In genomic region chr7:123124735-123125181, GRCm38 (mm10) we compare ENCODE assay signal across 8 mouse cellular contexts. TPM values are rescaled to one million over a fixed set of nuclear protein-coding genes. Genes with fewer than 3 reads are reported as not detected.
DNase-seq lines count a peak whose midpoint lies in the region; ATAC-seq and TF ChIP-seq lines count a peak whose summit lies in the region.

No protein-coding gene starts in this region.

- no peak for DNase-seq in lung, adult 2 months
- no peak for DNase-seq in lung, adult 18-20 months
- peak; percentile 32 for DNase-seq in adipocyte (ENCODE audit: low spot score)
- peak; percentile 41 for DNase-seq in embryonic facial prominence, embryonic 14.5 days (ENCODE audit: low spot score)
- DNase-seq in intestine, embryonic 14.5 days (ENCODE audit: low spot score): no peak
- DNase-seq in ovary, postnatal 14 days (ENCODE audit: low spot score): no peak

- H3K9me3 ChIP-seq in embryonic facial prominence, embryonic 14.5 days (ENCODE audit: control insufficient read depth, low read length): no peaks in the 10 kb centered on the region
- H3K9me3 ChIP-seq in intestine, embryonic 14.5 days (ENCODE audit: control insufficient read depth, low read length): no peaks in the 10 kb centered on the region
- H3K9me3 ChIP-seq in liver, embryonic 12.5 days (replicated peaks): no peaks in the 10 kb centered on the region
- H3K9me3 ChIP-seq in stomach, embryonic 16.5 days (replicated peaks; ENCODE audit: control insufficient read depth, low read length): no peaks in the 10 kb centered on the region

- no peak for TF ChIP-seq CTCF in lung, adult 2 months (IDR thresholded peaks at IDR 0.05; ENCODE audit: insufficient read depth, low read length)

- no peak for TF ChIP-seq POLR2A in lung, adult 2 months (IDR thresholded peaks at IDR 0.05; ENCODE audit: borderline replicate concordance, extremely low read depth, low read depth, low read length)

- H3K27ac ChIP-seq in embryonic facial prominence, embryonic 14.5 days (replicated peaks; ENCODE audit: low read depth, low read length): peak overlapping the region; percentile 98
- peak overlapping the region; percentile 97; the same call in 1 of the 2 replicates for H3K27ac ChIP-seq in intestine, embryonic 14.5 days (ENCODE audit: low read depth)
- peak overlapping the region; percentile 91 for H3K27ac ChIP-seq in liver, embryonic 12.5 days
- H3K27ac ChIP-seq in stomach, embryonic 16.5 days (ENCODE audit: low read length): peak overlapping the region; percentile 99

- H3K36me3 ChIP-seq in embryonic facial prominence, embryonic 14.5 days (ENCODE audit: control insufficient read depth, insufficient read depth, low read length): peaks cover 13% of the 10 kb centered on the region
- H3K36me3 ChIP-seq in intestine, embryonic 14.5 days (ENCODE audit: control insufficient read depth, insufficient read depth, low read length): peaks cover 21% of the 10 kb centered on the region
- H3K36me3 ChIP-seq in liver, embryonic 12.5 days: peaks cover 25% of the 10 kb centered on the region
- no peaks in the 10 kb centered on the region for H3K36me3 ChIP-seq in stomach, embryonic 16.5 days (ENCODE audit: control insufficient read depth, insufficient read depth, low read length)

- H3K9ac ChIP-seq in embryonic facial prominence, embryonic 14.5 days (ENCODE audit: low read depth, low read length): peak overlapping the region; percentile 99
- peak overlapping the region; percentile 99 for H3K9ac ChIP-seq in intestine, embryonic 14.5 days (ENCODE audit: low read length)
- peak overlapping the region; percentile 95 for H3K9ac ChIP-seq in liver, embryonic 12.5 days
- H3K9ac ChIP-seq in stomach, embryonic 16.5 days (ENCODE audit: low read length): peak overlapping the region; percentile 99

- under 1% methylated on average over 16 of the region's 16 CpGs for WGBS in lung, adult 2 months
- WGBS in embryonic facial prominence, embryonic 14.5 days: under 1% methylated on average over 16 of the region's 16 CpGs
- WGBS in intestine, embryonic 14.5 days: under 1% methylated on average over 16 of the region's 16 CpGs
- 1% methylated on average over 16 of the region's 16 CpGs for WGBS in liver, embryonic 12.5 days (ENCODE audit: insufficient replicate concordance)
- 0% methylated on average over 16 of the region's 16 CpGs for WGBS in stomach, embryonic 16.5 days

- H3K4me3 ChIP-seq in lung, adult 2 months (replicated peaks; ENCODE audit: extremely low read depth, low read depth, low read length): peak overlapping the region; percentile 100
- H3K4me3 ChIP-seq in embryonic facial prominence, embryonic 14.5 days (ENCODE audit: low read depth, low read length): peak overlapping the region; percentile 99
- H3K4me3 ChIP-seq in intestine, embryonic 14.5 days (ENCODE audit: low read depth, low read length): peak overlapping the region; percentile 86
- H3K4me3 ChIP-seq in liver, embryonic 12.5 days: peak overlapping the region; percentile 92
- H3K4me3 ChIP-seq in stomach, embryonic 16.5 days (replicated peaks; ENCODE audit: low read length): peak overlapping the region; percentile 95

- no peak for ATAC-seq in embryonic facial prominence, embryonic 14.5 days (ENCODE audit: low read depth)
- ATAC-seq in intestine, embryonic 14.5 days (replicated peaks; ENCODE audit: low FRiP score, low TSS enrichment, low read depth): no peak
- ATAC-seq in liver, embryonic 12.5 days: no peak
- ATAC-seq in stomach, embryonic 16.5 days (ENCODE audit: insufficient read depth, low FRiP score): no peak

- no peaks in the 10 kb centered on the region for H3K27me3 ChIP-seq in embryonic facial prominence, embryonic 14.5 days (replicated peaks; ENCODE audit: control insufficient read depth, insufficient read depth, low read length)
- H3K27me3 ChIP-seq in intestine, embryonic 14.5 days (replicated peaks; ENCODE audit: control insufficient read depth, insufficient read depth, low read length): no peaks in the 10 kb centered on the region
- H3K27me3 ChIP-seq in liver, embryonic 12.5 days (replicated peaks): no peaks in the 10 kb centered on the region
- H3K27me3 ChIP-seq in stomach, embryonic 16.5 days (ENCODE audit: control insufficient read depth, insufficient read depth, low read length): no peaks in the 10 kb centered on the region

- peaks cover 15% of the 10 kb centered on the region for H3K4me1 ChIP-seq in lung, adult 2 months (ENCODE audit: control insufficient read depth, insufficient read depth, low read length)
- peaks cover 21% of the 10 kb centered on the region for H3K4me1 ChIP-seq in embryonic facial prominence, embryonic 14.5 days (ENCODE audit: control insufficient read depth, insufficient read depth, low read length)
- H3K4me1 ChIP-seq in intestine, embryonic 14.5 days (replicated peaks; ENCODE audit: control insufficient read depth, insufficient read depth, low read length): peaks cover 21% of the 10 kb centered on the region
- peaks cover 43% of the 10 kb centered on the region for H3K4me1 ChIP-seq in liver, embryonic 12.5 days
- H3K4me1 ChIP-seq in stomach, embryonic 16.5 days (ENCODE audit: control insufficient read depth, insufficient read depth, low read length): peaks cover 19% of the 10 kb centered on the region

- H3K4me2 ChIP-seq in embryonic facial prominence, embryonic 14.5 days (ENCODE audit: low read depth, low read length): peak overlapping the region; percentile 52
- H3K4me2 ChIP-seq in intestine, embryonic 14.5 days (ENCODE audit: low read length): peak overlapping the region; percentile 85
- peak overlapping the region; percentile 72 for H3K4me2 ChIP-seq in liver, embryonic 12.5 days
- peak overlapping the region; percentile 72 for H3K4me2 ChIP-seq in stomach, embryonic 16.5 days (ENCODE audit: low read depth, low read length)

RNA-seq across cellular contexts. Expression of gene Tnrc6a, which starts 1.1 kb away (rescaled TPM):
- polyA plus RNA-seq in lung, adult 2 months (2012; rRNA removed): 30.5 and 33.2 TPM in 2 replicates
- 35.6 and 38.2 TPM in 2 replicates for polyA plus RNA-seq in embryonic facial prominence, embryonic 14.5 days (2014; fragmentation: Nextera tagmentation; extraction: Ambion mirVana)
- 54.5 and 56.0 TPM in 2 replicates for polyA plus RNA-seq in intestine, embryonic 14.5 days (2014; fragmentation: Nextera tagmentation; extraction: Ambion mirVana)
- polyA plus RNA-seq in liver, embryonic 12.5 days (2016; fragmentation: Nextera tagmentation; extraction: Ambion mirVana): 24.7 and 29.8 TPM in 2 replicates
- 32.9 and 42.3 TPM in 2 replicates for polyA plus RNA-seq in stomach, embryonic 16.5 days (2015; fragmentation: Nextera tagmentation; extraction: Ambion mirVana)

Comparison
In these comparisons a context has a peak if more than half of its experiments do, and no peak if none do; other contexts are left out.
1. DNase-seq: peak in adipocyte (single experiment) and embryonic facial prominence, embryonic 14.5 days (single experiment); none in lung, adult 2 months (single experiment), lung, adult 18-20 months (0 of 2), intestine, embryonic 14.5 days (single experiment) and ovary, postnatal 14 days (single experiment).
2. Peak in every context shown above with its lines, with median percentiles within 50 percentile points of each other: H3K4me3 ChIP-seq, H3K27ac ChIP-seq, H3K4me2 ChIP-seq and H3K9ac ChIP-seq.